Mouse (Mus musculus) cerebellum, adult 9-11 months (tissue): ENCODE data around the gene Nod2.
"Not testable (repeated sequence)": the region's sequence is repeated elsewhere in the genome, so short reads cannot be mapped to it uniquely, and the experiment has no call there.

Experiments used
- DNase-seq: peaks from one replicate; pipeline ENCODE4 v3.0.0; 2022

Nod2 gene

GRCm38 (mm10) chr8:88633343-88633765, 13.8 kb upstream of the Nod2 start:
- no peak for DNase-seq

- no peak for DNase-seq
Observed at GRCm38 (mm10) chr8:88635474-88636397, 11.4 kb upstream of the Nod2 start, which contains the start of gene Snx20. Snx20 (minus strand) TSS chr8:88636128.

GRCm38 (mm10) chr8:88637092-88638000, 9.8 kb upstream of the Nod2 start:
- no peak for DNase-seq

- DNase-seq: no peak
Observed at GRCm38 (mm10) chr8:88638908-88639307, 8.2 kb upstream of the Nod2 start.

- DNase-seq: no peak
Observed at GRCm38 (mm10) chr8:88642734-88643564, 4.2 kb upstream of the Nod2 start.

- DNase-seq: no peak
Observed at GRCm38 (mm10) chr8:88648322-88648721, 1.2 kb downstream of the Nod2 start.

GRCm38 (mm10) chr8:88650016-88650708, 3.0 kb downstream of the Nod2 start:
- no peak for DNase-seq

GRCm38 (mm10) chr8:88651122-88651521, 4.0 kb downstream of the Nod2 start:
- DNase-seq: not testable (repeated sequence)

- DNase-seq: no peak
Observed at GRCm38 (mm10) chr8:88655334-88655733, 8.2 kb downstream of the Nod2 start.

- DNase-seq: no peak
Observed at GRCm38 (mm10) chr8:88659873-88660272, 12.8 kb downstream of the Nod2 start.

- DNase-seq: no peak
Observed at GRCm38 (mm10) chr8:88662401-88662821, 15.3 kb downstream of the Nod2 start.

GRCm38 (mm10) chr8:88664121-88664520, 17.0 kb downstream of the Nod2 start:
- DNase-seq: no peak

- peak; percentile 74 for DNase-seq
Observed at GRCm38 (mm10) chr8:88664947-88665346, 17.8 kb downstream of the Nod2 start.

- no peak for DNase-seq
Observed at GRCm38 (mm10) chr8:88666435-88666834, 19.3 kb downstream of the Nod2 start.

GRCm38 (mm10) chr8:88668400-88669086, 21.4 kb downstream of the Nod2 start:
- no peak for DNase-seq

- DNase-seq: no peak
Observed at GRCm38 (mm10) chr8:88670782-88671181, 23.7 kb downstream of the Nod2 start.

- no peak for DNase-seq
Observed at GRCm38 (mm10) chr8:88671575-88671974, 24.5 kb downstream of the Nod2 start.

GRCm38 (mm10) chr8:88673859-88674258, 26.7 kb downstream of the Nod2 start:
- DNase-seq: no peak

GRCm38 (mm10) chr8:88675372-88676165, 28.5 kb downstream of the Nod2 start:
- DNase-seq: no peak

GRCm38 (mm10) chr8:88677071-88677470, 30.0 kb downstream of the Nod2 start:
- DNase-seq: no peak
